Mouse (Mus musculus) layer of hippocampus, adult 8-10 months (tissue): ENCODE measurements around the gene Tas2r125. TPM values are rescaled to one million over a fixed set of nuclear protein-coding genes. Genes with fewer than 3 reads are reported as not detected.
"Not testable (repeated sequence)": the region's sequence is repeated elsewhere in the genome, so short reads cannot be mapped to it uniquely, and the experiment has no call there.

Experiments
- DNase-seq, 2 experiments: peaks; one replicate each; pipeline ENCODE4 v3.0.0; 2022; ENCODE audit warnings: low spot score in 2 of 2
- total RNA-seq, 4 experiments: library from RNA; stranded (reverse); gene quantifications; 2 replicates each; pipeline ENCODE4 v1.2.4; 2022

The Tas2r125 gene
- total RNA-seq, result not detected

DNA sequence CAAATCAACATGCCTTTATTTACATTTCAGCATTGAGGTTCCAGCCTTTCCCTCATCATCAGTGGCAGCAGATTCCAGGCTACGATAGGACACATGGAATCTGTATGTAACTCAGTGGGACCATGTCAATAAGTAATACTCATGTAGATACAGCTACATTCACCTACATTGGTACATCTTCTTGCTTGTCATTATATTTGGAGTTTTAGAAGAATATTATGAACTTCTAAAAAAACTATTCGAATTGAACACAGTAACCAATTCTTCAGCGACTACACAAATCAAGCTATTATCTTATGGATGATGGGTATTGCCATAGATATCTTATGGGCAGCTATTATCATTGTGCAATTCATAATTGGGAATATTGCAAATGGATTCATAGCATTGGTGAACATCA lies at the start of gene Tas2r125:
Tas2r125 (plus strand) TSS at position 301 of the 400 bp plus-strand sequence.
- no peak for DNase-seq

DNA sequence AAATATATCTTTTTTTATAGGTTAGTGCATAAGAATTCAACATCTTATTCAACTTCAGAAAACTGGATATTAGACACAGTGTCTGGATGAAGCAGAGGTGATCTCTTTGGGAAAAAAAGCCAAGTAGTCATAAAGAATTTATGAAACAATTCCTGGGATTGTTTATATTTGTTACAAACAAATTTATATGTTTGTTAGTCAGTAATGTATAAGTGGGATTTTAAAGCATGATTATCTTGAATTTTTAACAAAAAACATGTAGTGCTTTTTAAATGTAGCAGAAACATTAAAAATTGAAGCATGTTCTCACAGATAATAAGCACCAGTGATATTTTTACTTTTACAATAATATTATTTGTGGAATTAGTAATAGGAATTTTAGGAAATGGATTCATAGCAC lies 41.7 kb upstream of the Tas2r125 start, which contains the start of gene Tas2r110:
Tas2r110 (plus strand) TSS at position 301 of the 400 bp plus-strand sequence.
- no peak for DNase-seq

DNA sequence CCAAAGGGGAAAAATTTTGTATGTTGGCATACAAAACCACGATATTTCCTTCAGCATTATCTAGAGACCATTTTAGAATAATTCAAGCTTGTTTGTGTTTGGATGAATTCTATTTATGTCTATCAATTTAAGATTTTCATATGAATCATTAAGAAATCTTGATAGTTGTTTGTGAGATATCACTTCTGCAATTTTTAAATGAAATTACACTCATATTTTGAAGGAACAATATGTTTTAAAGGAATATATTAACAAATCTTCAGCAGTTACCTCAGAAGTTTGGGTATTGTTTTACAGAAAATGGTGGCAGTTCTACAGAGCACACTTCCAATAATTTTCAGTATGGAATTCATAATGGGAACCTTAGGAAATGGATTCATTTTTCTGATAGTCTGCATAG lies 16.7 kb upstream of the Tas2r125 start, which contains the start of gene Tas2r113:
Tas2r113 (plus strand) TSS at position 301 of the 400 bp plus-strand sequence.
- DNase-seq, result no peak

DNA sequence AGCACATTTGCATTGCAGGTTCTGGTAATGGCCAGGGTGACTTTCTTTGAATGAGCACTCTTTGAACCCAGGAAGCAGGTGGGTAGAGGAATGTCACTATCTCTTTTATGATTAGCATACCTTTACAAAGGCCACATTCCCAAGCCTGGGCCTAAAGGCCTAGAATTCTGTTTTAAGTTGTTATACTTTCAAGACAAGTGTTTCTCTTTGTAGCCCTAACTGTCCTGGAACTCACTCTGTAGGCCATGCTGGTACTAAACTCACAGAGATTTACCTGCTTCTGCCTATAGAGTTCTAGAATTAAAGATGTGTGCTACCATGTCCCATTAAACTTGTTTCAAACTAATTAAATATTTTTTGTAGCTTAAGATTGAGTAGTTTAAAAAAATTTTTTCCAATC lies 31.9 kb downstream of the Tas2r125 start:
- not testable (repeated sequence) for DNase-seq

DNA sequence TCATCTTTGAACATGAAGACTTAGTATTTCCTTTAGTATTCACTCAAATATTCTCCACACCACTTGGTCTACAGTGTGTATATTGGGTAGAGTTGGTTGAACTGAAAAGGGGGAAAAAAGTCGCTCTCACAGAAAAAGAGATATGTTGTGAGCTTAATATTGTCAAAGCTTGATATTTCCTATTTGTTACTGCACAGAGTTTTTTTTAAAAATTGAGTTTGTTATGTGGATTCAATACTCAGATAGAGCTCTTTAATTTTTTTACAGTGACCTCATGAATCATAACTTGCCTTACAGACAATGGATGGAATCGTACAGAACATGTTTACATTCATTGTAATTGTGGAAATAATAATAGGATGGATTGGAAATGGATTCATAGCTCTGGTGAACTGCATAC lies 41.4 kb downstream of the Tas2r125 start, which contains the start of gene Tas2r129:
Tas2r129 (plus strand) TSS at position 301 of the 400 bp plus-strand sequence.
- DNase-seq, result no peak

DNA sequence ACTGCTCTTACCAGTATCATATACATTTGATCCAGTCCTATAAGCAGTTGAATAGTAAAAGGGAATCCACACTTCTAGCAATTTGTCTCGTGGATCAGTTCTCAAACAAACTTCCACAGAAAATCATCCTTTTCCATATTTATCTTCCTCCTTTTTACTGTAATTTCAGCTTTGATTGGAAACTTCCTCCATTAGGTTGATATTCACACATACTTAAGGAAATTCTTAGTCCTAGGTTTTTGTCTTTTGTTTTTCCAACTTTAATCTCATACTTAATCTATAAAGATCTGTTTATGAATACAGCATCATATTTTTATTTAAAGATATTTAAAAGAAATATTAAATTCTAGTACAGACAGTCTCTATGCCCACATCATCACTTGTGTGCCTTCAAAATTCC lies 48.4 kb downstream of the Tas2r125 start, which contains the start of gene Tas2r131:
Tas2r131 (minus strand) TSS at position 101 of the 400 bp plus-strand sequence.
- DNase-seq, result no peak

Other genes with a start within 250 kb of the Tas2r125 start
- not detected for gene Tas2r121, start 208.6 kb upstream of the Tas2r125 start, total RNA-seq
- gene Tas2r122, start 197.7 kb upstream of the Tas2r125 start, total RNA-seq, result not detected
- gene Tas2r115, start 171.6 kb upstream of the Tas2r125 start, total RNA-seq, result not detected
- not detected for gene Tas2r124, start 154.9 kb upstream of the Tas2r125 start, total RNA-seq
- gene Tas2r102, start 147.5 kb upstream of the Tas2r125 start, total RNA-seq, result not detected
- not detected for gene Tas2r136, start 131.5 kb upstream of the Tas2r125 start, total RNA-seq
- gene Tas2r117, start 106.8 kb upstream of the Tas2r125 start, total RNA-seq, result not detected
- not detected for gene Tas2r123, start 62.5 kb upstream of the Tas2r125 start, total RNA-seq
- not detected for gene Tas2r116, start 54.2 kb upstream of the Tas2r125 start, total RNA-seq
- not detected for gene Tas2r110, start 41.6 kb upstream of the Tas2r125 start, total RNA-seq
- not detected for gene Tas2r113, start 16.6 kb upstream of the Tas2r125 start, total RNA-seq
- not detected for gene Tas2r129, start 41.5 kb downstream of the Tas2r125 start, total RNA-seq
- gene Tas2r131, start 48.3 kb downstream of the Tas2r125 start, total RNA-seq, result not detected
- gene Tas2r109, start 71.3 kb downstream of the Tas2r125 start, total RNA-seq, result not detected
- not detected for gene Tas2r103, start 127.5 kb downstream of the Tas2r125 start, total RNA-seq
- not detected for gene Tas2r140, start 146.2 kb downstream of the Tas2r125 start, total RNA-seq
- gene Smim10l1, start 195.3 kb downstream of the Tas2r125 start, total RNA-seq, result 10 to 100 TPM; 83.5 to 95.3 (median 94.0) TPM